Mouse (Mus musculus): ENCODE measurements around the gene Tm6sf2. TPM values are rescaled to one million over a fixed set of nuclear protein-coding genes. Genes with fewer than 3 reads are reported as not detected.
"Not testable (repeated sequence)": the region's sequence is repeated elsewhere in the genome, so short reads cannot be mapped to it uniquely, and the experiment has no call there.

The Tm6sf2 gene
- total RNA-seq (2017): 0.74 and 0.93 TPM in 2 replicates

DNA sequence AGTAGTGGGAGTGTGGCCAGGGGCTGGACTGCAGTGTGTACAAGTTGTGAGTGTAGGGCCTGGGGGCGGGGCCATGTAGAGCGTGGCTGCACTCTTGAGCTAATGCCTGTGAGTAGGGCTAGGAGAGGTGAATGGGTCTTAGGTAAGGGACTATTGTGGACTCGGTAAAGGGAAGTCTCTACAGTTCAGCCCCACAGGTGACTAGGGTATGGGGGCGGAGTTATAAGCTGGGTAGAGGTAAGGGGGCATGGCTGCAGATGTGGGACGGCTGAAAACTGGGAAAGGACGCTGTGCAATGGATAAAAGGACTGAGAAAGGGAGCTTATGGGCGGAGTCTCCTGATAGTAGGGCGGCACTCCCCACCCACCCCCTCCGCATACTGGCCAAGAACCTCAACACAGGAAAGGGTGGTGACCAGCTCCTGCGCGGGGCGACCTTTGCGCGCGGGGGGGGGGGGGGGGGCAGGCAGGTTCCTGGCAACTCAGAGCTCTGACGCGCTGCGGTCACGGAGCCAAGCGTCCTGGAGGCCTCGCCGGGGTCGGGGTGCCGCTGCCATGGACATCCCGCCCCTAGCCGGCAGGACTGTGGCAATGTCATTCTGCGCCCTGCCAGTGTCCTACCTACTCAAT is at the start of gene Tm6sf2:
Gene Tm6sf2, plus strand, starts transcription at position 484 of the 629 bp plus-strand sequence.
- ATAC-seq (ENCODE audit: extremely low read depth, insufficient number of reproducible peaks, low FRiP score, poor library complexity, severe bottlenecking): no peak

DNA sequence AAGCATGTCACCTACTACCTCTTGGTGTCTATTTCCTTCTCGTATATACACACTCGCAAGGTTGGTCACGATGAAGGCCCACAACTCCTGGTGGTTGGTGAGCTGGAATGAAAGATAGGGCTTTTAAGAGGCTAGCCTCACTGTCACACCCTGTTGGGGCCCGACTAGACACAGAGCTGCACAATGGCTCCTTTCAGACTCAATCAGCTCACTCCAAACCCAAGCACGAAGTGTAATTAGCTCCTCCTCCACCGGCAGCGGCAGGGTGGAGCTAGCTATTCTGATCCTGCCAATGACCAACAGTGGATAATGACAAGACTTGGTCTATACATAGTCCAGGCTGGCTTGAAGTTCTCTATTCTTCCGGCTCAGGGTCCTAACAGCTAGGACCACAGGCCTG is 49.1 kb upstream of the Tm6sf2 start:
- ATAC-seq (ENCODE audit: extremely low read depth, insufficient number of reproducible peaks, low FRiP score, poor library complexity, severe bottlenecking): no peak

DNA sequence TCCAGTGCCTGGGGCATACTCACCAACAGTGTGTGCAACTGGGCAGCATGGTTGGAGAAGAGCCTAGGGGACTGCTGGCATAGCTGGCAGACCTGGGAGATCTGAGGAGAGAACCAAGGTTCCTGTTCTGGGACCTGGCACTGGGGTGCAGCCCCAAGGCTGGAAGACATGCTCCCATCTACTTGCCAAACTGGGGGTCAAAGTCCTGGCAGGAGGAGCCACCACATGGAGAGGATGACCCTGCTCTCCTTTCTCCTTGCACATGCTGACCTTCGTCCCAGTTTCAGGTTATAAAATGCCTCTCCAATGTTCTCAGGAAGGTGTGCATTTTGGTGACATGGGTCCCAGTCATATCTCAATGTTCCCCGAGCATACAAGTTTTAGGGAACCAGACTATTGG is 46.6 kb upstream of the Tm6sf2 start:
- no peak for ATAC-seq (ENCODE audit: extremely low read depth, insufficient number of reproducible peaks, low FRiP score, poor library complexity, severe bottlenecking)

DNA sequence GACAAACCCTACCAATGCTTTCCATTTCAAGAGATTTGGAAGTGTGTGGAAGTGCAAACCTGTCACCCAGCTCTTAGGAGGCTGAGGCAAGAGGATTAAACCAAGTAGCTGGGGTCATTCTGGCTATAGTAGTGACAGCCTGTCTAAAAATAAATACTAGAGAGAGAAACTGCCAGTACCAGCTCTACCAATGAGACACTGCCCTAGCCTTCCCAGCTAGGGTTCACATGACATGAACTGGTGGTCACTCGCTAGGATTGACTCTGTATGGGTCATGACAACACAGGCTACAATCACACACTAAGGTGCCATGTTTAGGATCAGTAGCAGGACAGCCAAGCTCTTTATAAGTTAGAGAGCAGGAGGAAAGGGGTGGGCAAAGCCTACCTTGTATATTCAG is 42.5 kb upstream of the Tm6sf2 start:
- ATAC-seq (ENCODE audit: extremely low read depth, insufficient number of reproducible peaks, low FRiP score, poor library complexity, severe bottlenecking): no peak

DNA sequence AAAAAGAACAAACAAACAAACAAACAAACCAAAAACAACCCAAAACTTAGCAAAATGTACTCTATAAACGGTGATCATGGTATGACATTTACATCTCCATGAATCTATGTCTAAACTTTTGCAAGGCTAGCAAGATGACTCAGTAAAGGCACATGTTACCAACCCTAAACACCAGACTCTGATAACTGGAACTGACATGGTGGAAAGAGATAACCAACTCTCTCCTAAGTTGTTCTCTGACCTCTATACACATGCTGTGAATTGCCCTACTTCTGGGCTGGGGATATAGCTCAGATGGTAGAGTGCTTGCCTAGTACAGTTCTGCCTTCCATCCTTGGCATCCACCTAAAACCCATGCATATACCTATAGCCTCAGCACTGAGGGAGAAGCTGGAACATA is 34.7 kb upstream of the Tm6sf2 start:
- no peak for ATAC-seq (ENCODE audit: extremely low read depth, insufficient number of reproducible peaks, low FRiP score, poor library complexity, severe bottlenecking)

DNA sequence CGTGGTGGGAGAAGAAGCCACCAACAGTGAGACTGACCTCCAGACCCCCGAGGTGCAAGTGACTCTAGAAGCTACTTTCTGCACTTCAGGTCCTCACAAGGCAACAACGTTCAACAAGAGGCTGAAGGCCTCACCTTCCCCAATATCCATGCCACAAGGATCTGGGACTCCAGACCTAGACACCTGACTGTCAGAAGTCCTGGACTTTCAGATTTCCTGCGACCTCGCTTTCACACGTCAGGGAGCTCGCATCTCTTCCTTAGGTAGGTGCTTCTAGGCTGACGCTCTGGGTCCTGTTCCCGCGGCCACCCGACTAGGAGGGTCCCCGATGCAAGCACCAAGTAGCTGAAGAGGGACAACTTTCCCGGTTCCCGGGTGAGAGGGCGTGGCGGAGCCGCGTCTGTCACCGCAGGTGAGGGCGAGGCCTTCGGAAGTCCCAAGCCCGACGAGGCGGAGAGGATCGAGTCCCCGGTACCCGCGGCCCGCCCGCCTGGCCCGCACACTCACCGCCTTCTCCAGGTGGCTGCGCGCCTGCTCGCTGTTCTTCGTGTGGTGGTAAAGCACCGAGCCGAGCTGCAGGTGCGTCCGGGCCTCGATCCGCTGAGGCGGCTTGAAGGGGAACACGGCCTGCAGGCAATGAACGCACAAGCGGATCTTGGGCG is 30.7 kb upstream of the Tm6sf2 start:
- no peak for ATAC-seq (ENCODE audit: extremely low read depth, insufficient number of reproducible peaks, low FRiP score, poor library complexity, severe bottlenecking)

DNA sequence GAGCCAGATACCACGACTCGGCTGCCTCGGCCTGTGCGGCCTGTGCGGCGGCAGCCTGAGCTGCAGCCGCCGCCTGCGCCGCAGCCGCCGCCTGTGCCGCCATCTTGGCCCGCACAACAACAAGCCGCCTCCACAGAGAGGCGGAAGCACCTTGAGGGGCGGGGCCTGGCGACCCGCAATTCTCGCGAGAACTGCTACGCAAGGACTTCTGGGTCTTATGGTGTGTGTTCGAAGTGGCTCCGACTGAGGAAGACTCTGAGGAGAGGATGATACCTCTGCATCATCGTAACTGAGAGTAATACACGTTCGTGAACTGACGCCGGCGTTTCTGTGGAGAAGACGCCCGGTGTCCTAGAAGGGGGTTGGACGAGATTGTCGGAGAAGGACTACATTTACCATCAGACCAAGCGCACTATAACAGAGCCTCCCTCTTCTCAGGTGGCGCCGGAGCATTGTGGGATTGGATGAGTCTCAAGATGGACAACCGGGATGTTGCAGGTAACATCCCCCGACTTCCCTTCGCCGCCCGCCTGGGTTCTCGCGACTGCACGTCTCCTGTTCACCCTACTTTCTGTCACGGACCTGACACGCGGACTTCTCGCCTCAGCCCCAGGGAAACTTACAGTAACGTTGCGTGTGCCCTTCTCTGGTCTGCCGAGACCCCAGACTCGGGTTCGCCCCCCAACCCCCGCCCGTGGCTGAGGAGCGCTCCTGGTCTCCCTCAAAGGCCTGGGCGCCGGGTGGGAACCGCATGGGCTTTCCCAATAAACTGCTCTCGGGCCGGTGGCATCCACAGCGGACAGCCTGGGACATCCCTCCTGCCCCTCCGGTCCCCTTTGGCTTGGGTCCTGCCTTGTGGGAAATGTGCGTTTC is 29.9 kb upstream of the Tm6sf2 start, which contains the start of the genes Mau2 and Sugp1:
Gene Mau2, minus strand, starts transcription at position 152 of the 873 bp plus-strand sequence.
Gene Sugp1, plus strand, starts transcription at position 231 of the 873 bp plus-strand sequence.
- peak; percentile 92 for ATAC-seq (ENCODE audit: extremely low read depth, insufficient number of reproducible peaks, low FRiP score, poor library complexity, severe bottlenecking)

DNA sequence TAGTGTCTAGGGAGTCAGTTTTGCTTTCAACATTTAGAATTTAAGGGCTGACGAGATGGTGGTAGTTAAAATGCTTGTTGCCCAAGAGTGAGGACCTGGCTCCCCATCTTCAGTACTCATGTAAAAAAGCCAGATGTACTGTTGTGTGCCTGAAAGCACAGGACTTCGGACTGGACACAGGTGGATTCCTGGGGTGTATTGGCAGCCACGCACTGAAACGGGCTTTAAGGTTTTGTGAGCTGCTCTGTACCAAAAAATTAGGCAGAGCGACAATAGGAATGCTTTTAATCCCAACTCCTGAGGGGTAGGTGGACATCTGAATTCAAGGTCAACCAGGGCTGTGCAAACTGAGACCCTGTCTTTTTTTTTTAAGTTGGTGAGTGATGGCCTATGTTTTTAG is 28.7 kb upstream of the Tm6sf2 start:
- ATAC-seq (ENCODE audit: extremely low read depth, insufficient number of reproducible peaks, low FRiP score, poor library complexity, severe bottlenecking): no peak

DNA sequence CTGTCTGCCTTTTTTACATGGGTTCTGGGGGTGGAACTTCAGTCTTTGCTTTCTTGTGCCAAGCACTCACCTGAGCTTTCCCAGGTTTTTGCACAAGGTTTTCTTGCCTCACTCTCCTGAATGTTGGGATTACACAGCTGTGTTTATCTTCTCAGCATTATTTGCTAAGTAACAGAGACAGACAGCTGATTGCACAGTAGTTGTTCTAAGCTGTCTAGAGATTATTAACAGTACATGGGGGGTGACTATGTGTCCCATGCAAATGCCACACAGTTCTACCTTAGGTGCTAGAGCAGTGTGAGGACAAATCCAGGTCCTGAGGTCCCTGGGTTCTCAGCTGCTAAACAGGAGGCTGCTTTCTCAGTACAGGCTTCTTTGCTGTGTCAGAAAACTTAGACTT is 23.1 kb upstream of the Tm6sf2 start:
- ATAC-seq (ENCODE audit: extremely low read depth, insufficient number of reproducible peaks, low FRiP score, poor library complexity, severe bottlenecking): no peak

DNA sequence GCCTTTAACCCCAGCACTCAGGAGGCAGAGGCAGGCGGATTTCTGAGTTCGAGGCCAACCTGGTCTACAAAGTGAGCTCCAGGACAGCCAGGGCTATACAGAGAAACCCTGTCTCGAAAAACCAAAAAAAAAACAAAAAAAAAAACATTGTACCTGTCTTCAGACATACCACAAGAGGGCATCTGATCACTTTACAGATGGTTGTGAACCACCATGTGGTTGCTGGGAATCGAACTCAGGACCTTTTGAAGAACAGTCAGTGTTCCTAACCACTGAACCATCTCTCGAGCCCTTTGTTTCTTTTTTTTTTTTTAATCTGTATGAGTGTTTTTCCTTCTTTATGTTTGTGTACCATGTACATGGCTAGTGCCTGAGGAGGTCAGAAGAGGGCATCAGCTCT is 22.3 kb upstream of the Tm6sf2 start:
- not testable (repeated sequence) for ATAC-seq (ENCODE audit: extremely low read depth, insufficient number of reproducible peaks, low FRiP score, poor library complexity, severe bottlenecking)

DNA sequence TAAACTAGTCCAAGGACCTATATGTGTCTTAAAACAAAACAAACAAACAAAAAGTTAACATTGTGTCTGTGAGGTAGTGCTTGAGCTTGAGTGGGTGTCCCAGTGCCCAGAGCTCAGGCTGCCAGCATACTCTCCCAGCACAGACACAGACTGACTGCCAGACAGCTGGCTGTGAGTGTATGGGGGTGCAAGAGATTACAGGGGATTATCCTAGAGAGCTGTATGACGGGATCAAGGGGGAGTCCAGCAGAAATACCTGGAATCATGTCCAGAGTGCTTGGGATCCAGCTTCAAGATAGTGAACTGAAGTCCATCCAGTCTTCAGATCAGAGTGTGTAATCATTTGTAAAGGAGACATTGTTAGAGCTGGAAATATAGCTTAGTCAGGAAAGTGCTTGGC is 15.0 kb upstream of the Tm6sf2 start:
- ATAC-seq (ENCODE audit: extremely low read depth, insufficient number of reproducible peaks, low FRiP score, poor library complexity, severe bottlenecking): no peak

DNA sequence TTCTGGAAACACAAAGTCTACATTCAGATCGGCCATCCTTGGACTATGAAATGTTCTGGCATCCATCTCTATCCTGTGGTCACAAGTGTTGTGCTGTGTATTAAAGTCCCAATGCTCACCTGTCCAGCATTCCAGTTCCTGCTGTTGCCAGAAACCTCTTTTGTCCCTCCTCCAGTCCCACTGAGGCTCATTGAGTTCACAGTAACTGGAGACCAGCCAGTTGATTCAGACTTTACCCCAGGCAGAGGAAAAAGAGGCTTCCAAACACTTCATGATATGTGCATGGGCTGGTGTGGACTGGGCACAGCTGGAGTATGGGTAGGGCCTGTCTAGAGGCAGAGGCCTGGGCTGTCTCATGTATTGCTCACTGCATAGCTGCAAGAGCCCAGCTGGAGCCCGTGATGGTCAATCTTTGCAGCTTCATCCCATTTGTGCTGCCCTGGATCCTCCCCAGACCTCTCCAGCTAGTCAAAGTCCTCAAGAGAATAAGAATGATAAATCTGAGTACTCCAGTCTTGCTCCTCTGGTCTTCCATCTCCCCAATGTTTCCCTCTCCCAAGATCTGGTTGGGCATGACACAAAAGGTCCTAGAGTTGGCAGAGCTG is 786 bp upstream of the Tm6sf2 start:
- ATAC-seq (ENCODE audit: extremely low read depth, insufficient number of reproducible peaks, low FRiP score, poor library complexity, severe bottlenecking): no peak

DNA sequence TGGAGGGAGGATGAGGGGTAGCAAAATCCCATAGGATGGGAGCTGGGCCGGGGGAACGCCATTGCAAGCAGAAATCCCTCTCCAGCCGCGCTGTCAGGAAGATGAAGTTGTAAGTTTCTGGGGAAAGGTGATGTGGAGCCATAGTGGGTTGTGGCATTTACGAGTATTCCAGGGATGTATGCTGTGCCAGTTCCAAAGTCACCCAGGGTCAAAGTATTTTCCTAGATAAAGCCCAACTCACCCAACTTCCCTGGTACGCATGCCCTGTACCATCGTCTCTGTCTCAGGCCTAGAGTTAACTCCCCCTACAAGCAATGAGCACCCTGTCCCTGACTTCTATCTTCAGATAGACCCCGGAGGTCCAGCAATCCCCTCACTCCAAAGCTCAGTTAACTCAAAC is 396 bp downstream of the Tm6sf2 start:
- ATAC-seq (ENCODE audit: extremely low read depth, insufficient number of reproducible peaks, low FRiP score, poor library complexity, severe bottlenecking): no peak

DNA sequence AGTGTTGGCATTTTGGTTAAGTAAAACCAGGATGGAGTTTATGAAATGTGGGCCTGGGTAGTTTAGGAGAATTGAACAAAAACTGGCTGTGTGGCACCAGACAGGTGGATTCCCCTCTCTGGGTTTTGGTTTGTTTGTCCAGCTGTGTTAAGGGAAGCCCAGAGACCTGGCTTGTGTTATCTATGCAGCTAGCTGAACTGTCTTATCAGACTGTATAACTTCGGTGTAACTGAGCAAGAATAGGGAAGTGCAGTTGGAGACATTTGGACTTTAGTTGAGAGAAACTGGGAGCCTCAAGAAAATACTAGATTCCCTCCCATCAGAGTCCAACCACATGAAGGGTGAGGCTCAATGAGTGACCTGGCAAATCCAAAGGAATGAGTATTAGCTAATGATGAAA is 958 bp downstream of the Tm6sf2 start:
- no peak for ATAC-seq (ENCODE audit: extremely low read depth, insufficient number of reproducible peaks, low FRiP score, poor library complexity, severe bottlenecking)

DNA sequence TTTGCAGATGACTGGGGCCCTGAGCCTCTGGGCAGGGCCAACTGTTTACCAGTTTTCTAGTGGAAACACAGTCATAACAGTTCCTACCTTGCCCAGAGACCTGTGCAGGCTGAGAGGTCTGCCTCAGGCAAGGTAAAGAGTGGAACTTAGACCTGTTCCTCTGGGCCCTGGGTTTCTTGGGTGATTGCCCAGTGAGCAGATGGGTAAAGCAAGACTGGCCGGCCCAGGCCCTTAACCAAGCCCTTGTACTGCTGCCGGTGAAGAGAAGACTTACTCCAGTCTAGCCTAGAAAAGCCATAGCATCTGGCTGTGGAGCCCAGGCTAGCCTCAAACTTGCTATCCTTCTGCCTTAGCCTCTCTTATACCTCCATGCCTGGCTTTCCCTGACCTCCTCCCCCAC is 9.3 kb downstream of the Tm6sf2 start:
- no peak for ATAC-seq (ENCODE audit: extremely low read depth, insufficient number of reproducible peaks, low FRiP score, poor library complexity, severe bottlenecking)

DNA sequence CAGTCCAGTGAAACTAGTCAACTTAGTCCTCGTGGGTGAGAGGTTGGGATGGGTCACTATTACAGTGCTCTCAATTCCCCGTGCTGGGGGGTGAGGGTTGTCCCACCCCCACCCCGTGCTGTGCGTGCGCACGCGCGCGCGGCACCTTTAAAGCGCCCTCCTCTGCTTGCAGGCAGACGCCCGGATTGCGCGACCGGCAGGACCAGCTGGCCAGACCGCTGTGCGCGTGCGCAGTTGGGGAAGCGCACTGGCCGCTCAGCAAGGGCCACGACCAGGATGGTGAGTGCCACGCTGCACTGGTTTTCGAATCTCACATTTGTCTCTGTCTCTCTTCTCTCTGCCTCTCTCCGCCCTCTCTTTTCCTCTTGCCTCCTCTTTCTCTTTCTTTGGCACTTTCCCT is 10.6 kb downstream of the Tm6sf2 start, which contains the start of gene Hapln4:
Gene Hapln4, plus strand, starts transcription at position 173 of the 400 bp plus-strand sequence.
- ATAC-seq (ENCODE audit: extremely low read depth, insufficient number of reproducible peaks, low FRiP score, poor library complexity, severe bottlenecking): no peak

DNA sequence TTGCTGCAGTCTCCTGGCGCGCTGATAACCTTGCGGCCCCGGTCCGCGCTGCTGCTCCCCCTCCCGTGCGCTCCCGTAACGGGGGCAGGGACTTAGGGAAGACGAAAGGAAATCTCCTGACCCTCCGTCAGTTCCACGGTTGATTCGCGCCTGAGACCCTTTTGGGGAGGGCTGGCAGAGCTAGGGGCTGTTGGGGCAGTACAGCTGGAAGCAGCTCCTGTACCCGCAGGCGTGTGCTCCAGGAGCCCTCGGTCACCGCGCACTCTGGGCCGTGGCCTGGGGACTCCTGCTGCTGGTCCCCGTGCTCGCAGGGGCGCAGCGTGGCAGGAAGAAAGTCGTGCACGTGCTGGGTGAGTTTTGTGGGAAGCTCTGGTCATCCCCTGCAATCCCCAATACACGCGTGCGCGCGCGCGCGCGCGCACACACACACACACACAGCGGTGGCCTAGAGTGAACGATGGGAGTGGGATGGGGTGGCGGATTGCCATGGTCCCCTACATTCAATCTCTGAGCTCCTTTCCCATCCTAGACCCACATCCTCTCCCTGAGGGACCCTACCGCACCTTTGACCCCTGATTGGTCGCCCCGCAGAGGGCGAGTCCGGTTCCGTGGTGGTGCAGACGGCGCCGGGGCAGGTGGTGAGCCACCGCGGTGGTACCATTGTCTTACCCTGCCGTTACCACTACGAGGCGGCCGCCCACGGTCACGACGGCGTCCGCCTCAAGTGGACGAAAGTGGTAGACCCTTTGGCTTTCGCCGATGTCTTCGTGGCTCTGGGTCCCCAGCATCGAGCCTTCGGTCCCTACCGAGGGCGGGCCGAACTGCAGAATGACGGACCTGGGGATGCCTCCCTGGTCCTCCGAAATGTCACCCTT is 11.7 kb downstream of the Tm6sf2 start:
- no peak for ATAC-seq (ENCODE audit: extremely low read depth, insufficient number of reproducible peaks, low FRiP score, poor library complexity, severe bottlenecking)

DNA sequence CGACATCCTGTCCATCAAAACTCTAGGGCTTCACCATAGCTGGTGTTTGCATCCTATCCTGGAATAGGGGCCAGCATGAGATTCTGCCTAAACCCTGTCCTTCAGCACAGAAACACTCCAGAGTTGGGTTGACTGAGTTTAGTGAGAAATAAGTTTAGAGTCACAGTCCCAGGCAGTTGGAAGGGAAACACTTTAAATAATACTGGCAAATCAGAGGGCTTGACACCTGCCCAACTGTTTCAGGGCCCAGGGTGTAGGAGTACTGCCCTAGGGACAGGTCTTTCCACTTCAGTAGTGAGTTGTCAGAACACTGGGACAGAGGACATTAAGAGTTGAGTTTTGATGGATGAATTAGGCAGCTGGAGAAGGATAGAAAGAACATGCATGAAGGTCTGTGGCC is 13.4 kb downstream of the Tm6sf2 start:
- no peak for ATAC-seq (ENCODE audit: extremely low read depth, insufficient number of reproducible peaks, low FRiP score, poor library complexity, severe bottlenecking)
